ENCODE assay signal across 32 mouse cellular contexts in the genomic region with DNA sequence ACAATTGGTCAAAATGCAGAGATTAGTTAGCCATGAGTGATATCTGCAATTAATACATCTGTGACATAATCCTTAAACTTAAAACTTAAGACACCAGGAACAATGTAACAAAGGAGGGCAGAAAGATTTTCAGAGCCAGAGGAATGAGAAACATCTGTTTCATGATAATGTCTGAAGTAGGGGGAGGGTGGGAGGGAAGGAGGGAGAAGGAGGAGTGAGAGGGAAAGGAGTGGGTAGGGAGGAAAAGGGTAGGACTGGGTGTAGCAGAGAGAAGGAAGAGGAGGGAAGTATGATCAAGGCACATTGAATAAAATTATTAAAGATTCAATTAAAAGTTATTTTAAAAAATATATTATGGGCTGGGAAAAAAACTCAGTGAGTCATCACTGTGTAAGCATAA. TPM values are rescaled to one million over a fixed set of nuclear protein-coding genes. Genes with fewer than 3 reads are reported as not detected.
DNase-seq lines count a peak whose midpoint lies in the region; ATAC-seq and TF ChIP-seq lines count a peak whose summit lies in the region.
"Had no signal": no experiment of that assay in that cellular context is flagged by ENCODE, and none has a peak within 500 bp of the region (broad histone marks: within the 10 kb centered on the region; RNA-seq: fewer than 3 reads in every experiment).

No protein-coding gene starts in this region.

- no peaks in the 10 kb centered on the region for H3K9me3 ChIP-seq in heart, embryonic 11.5 days (replicated peaks; ENCODE audit: control insufficient read depth, low read length)
- H3K9me3 ChIP-seq in lung, embryonic 16.5 days (ENCODE audit: control insufficient read depth, low read length): no peaks in the 10 kb centered on the region
- no peaks in the 10 kb centered on the region for H3K9me3 ChIP-seq in embryonic facial prominence, embryonic 11.5 days (replicated peaks; ENCODE audit: control insufficient read depth, low read length)
- H3K9me3 ChIP-seq: embryonic facial prominence, embryonic 12.5 days; forebrain, embryonic 12.5 days; forebrain, embryonic 15.5 days; heart, embryonic 12.5 days; heart, embryonic 15.5 days; hindbrain, embryonic 10.5 days; hindbrain, embryonic 13.5 days had no signal

- no peaks in the 10 kb centered on the region for H3K79me2 ChIP-seq in heart, adult 2 months (replicated peaks; ENCODE audit: control insufficient read depth, insufficient read depth, low read length)

- H3K4me2 ChIP-seq in heart, embryonic 11.5 days: no peak overlapping the region
- no peak overlapping the region for H3K4me2 ChIP-seq in lung, embryonic 16.5 days (ENCODE audit: low read depth, low read length)
- H3K4me2 ChIP-seq in embryonic facial prominence, embryonic 11.5 days (ENCODE audit: low read depth, low read length): no peak overlapping the region
- H3K4me2 ChIP-seq: embryonic facial prominence, embryonic 12.5 days; forebrain, embryonic 12.5 days; forebrain, embryonic 15.5 days; heart, embryonic 12.5 days; heart, embryonic 15.5 days; hindbrain, embryonic 13.5 days had no signal

- ATAC-seq in heart, embryonic 11.5 days (replicated peaks; ENCODE audit: insufficient number of reproducible peaks, low FRiP score, low TSS enrichment): 0 out of 2 replicates have a peak, but pooled peaks have one; percentile 42
- ATAC-seq in lung, embryonic 16.5 days (ENCODE audit: low read depth): 0 out of 2 replicates have a peak, but pooled peaks have one; percentile 28
- ATAC-seq in embryonic facial prominence, embryonic 11.5 days (replicated peaks; ENCODE audit: insufficient number of reproducible peaks, low FRiP score, low TSS enrichment, low read depth): 0 out of 2 replicates have a peak, but pooled peaks have one; percentile 61
- ATAC-seq: forebrain, embryonic 15.5 days; hindbrain, embryonic 16.5 days; Patski had no signal

- H3K27ac ChIP-seq in heart, embryonic 11.5 days (ENCODE audit: low read depth, low read length): no peak overlapping the region
- no peak overlapping the region for H3K27ac ChIP-seq in heart, adult 2 months
- no peak overlapping the region for H3K27ac ChIP-seq in lung, embryonic 16.5 days (ENCODE audit: low read length)
- no peak overlapping the region for H3K27ac ChIP-seq in embryonic facial prominence, embryonic 11.5 days (replicated peaks; ENCODE audit: low read depth, low read length)
- H3K27ac ChIP-seq: embryonic facial prominence, embryonic 12.5 days; forebrain, embryonic 12.5 days; forebrain, embryonic 15.5 days; heart, embryonic 15.5 days; hindbrain, embryonic 10.5 days; hindbrain, embryonic 13.5 days had no signal

- H3K36me3 ChIP-seq in heart, embryonic 11.5 days (ENCODE audit: control insufficient read depth, insufficient read depth, low read length): no peaks in the 10 kb centered on the region
- no peaks in the 10 kb centered on the region for H3K36me3 ChIP-seq in heart, adult 2 months (ENCODE audit: control insufficient read depth, insufficient read depth, low read length)
- H3K36me3 ChIP-seq in lung, embryonic 16.5 days (ENCODE audit: control insufficient read depth, insufficient read depth, low read length): no peaks in the 10 kb centered on the region
- no peaks in the 10 kb centered on the region for H3K36me3 ChIP-seq in embryonic facial prominence, embryonic 11.5 days (replicated peaks; ENCODE audit: control insufficient read depth, insufficient read depth, low read depth, low read length)
- H3K36me3 ChIP-seq: embryonic facial prominence, embryonic 12.5 days; forebrain, embryonic 12.5 days; forebrain, embryonic 15.5 days; heart, embryonic 12.5 days; heart, embryonic 15.5 days; hindbrain, embryonic 10.5 days; hindbrain, embryonic 13.5 days had no signal

- no peak overlapping the region for H3K4me3 ChIP-seq in heart, embryonic 11.5 days (ENCODE audit: low read depth, low read length)
- H3K4me3 ChIP-seq in heart, adult 2 months: no peak overlapping the region
- H3K4me3 ChIP-seq in lung, embryonic 16.5 days (ENCODE audit: low read length): no peak overlapping the region
- H3K4me3 ChIP-seq in embryonic facial prominence, embryonic 11.5 days (ENCODE audit: low read depth, low read length): no peak overlapping the region
- H3K4me3 ChIP-seq: embryonic facial prominence, embryonic 12.5 days; erythroblast, embryonic 14.5 days; forebrain, embryonic 12.5 days; forebrain, embryonic 15.5 days; heart, embryonic 12.5 days; heart, embryonic 15.5 days; hindbrain, embryonic 10.5 days; hindbrain, embryonic 13.5 days had no signal

- TF ChIP-seq EP300 in heart, adult 2 months (IDR thresholded peaks at IDR 0.05; ENCODE audit: insufficient read depth, low read depth, low read length): no peak

- H3K9ac ChIP-seq in heart, embryonic 11.5 days (ENCODE audit: low read depth, low read length): no peak overlapping the region
- H3K9ac ChIP-seq in heart, adult 2 months (ENCODE audit: low read depth, low read length): no peak overlapping the region
- no peak overlapping the region for H3K9ac ChIP-seq in lung, embryonic 16.5 days (ENCODE audit: low read length)
- no peak overlapping the region for H3K9ac ChIP-seq in embryonic facial prominence, embryonic 11.5 days (replicated peaks; ENCODE audit: low read length)
- H3K9ac ChIP-seq: embryonic facial prominence, embryonic 12.5 days; forebrain, embryonic 12.5 days; forebrain, embryonic 15.5 days; heart, embryonic 12.5 days; heart, embryonic 15.5 days; hindbrain, embryonic 13.5 days had no signal

- TF ChIP-seq CTCF in heart, adult 2 months (IDR thresholded peaks at IDR 0.05): no peak

- H3K4me1 ChIP-seq in heart, embryonic 11.5 days (ENCODE audit: control insufficient read depth, insufficient read depth, low read length): no peaks in the 10 kb centered on the region
- no peaks in the 10 kb centered on the region for H3K4me1 ChIP-seq in heart, adult 2 months (ENCODE audit: control insufficient read depth, insufficient read depth, low read length)
- H3K4me1 ChIP-seq in lung, embryonic 16.5 days (replicated peaks; ENCODE audit: control insufficient read depth, insufficient read depth, low read length): no peaks in the 10 kb centered on the region
- no peaks in the 10 kb centered on the region for H3K4me1 ChIP-seq in embryonic facial prominence, embryonic 11.5 days (ENCODE audit: control insufficient read depth, insufficient read depth, low read length)
- H3K4me1 ChIP-seq: forebrain, embryonic 12.5 days; forebrain, embryonic 15.5 days; heart, embryonic 15.5 days; hindbrain, embryonic 10.5 days; hindbrain, embryonic 13.5 days had no signal

- no peak for DNase-seq in heart, adult 2 months
- DNase-seq in lung, postnatal 10 days: no peak
- DNase-seq in embryonic facial prominence, embryonic 11.5 days (ENCODE audit: low spot score): peak; percentile 59
- no peak for DNase-seq in cerebellum, adult 18-20 months
- DNase-seq in ovary, adult 18-20 months (ENCODE audit: low spot score): no peak
- DNase-seq: adrenal gland, postnatal 10 days; adrenal gland, postnatal 36 days; cerebellum, adult 2 months; cerebellum, adult 9-11 months; cerebellum, postnatal 25 days; embryo, embryonic 11 days; gastrocnemius, postnatal 25 days; heart, postnatal 10 days; heart, postnatal 36 days had no signal

- no peaks in the 10 kb centered on the region for H3K27me3 ChIP-seq in heart, embryonic 11.5 days (ENCODE audit: control insufficient read depth, insufficient read depth, low read length)
- no peaks in the 10 kb centered on the region for H3K27me3 ChIP-seq in heart, adult 2 months (ENCODE audit: control insufficient read depth, insufficient read depth, low read length)
- H3K27me3 ChIP-seq in lung, embryonic 16.5 days (ENCODE audit: control insufficient read depth, insufficient read depth, low read depth, low read length): no peaks in the 10 kb centered on the region
- no peaks in the 10 kb centered on the region for H3K27me3 ChIP-seq in embryonic facial prominence, embryonic 11.5 days (ENCODE audit: control insufficient read depth, insufficient read depth, low read length)
- H3K27me3 ChIP-seq: embryonic facial prominence, embryonic 12.5 days; forebrain, embryonic 12.5 days; forebrain, embryonic 15.5 days; heart, embryonic 12.5 days; heart, embryonic 15.5 days; hindbrain, embryonic 13.5 days had no signal

- no peak for TF ChIP-seq POLR2A in heart, adult 2 months (IDR thresholded peaks at IDR 0.05; ENCODE audit: insufficient read depth, low read depth, low read length)

- intact Hi-C loops in heart, adult 2 months (cut with DNase I): loop anchor here (10.0 kb wide), 1 partner anchor 331 kb away; no protein-coding TSS in a partner anchor

RNA-seq across cellular contexts. Expression of a gene that starts 32.0 kb away (rescaled TPM):
- not detected in 2 replicates for polyA plus RNA-seq in heart, embryonic 11.5 days (2014; fragmentation: Nextera tagmentation; extraction: Ambion mirVana)
- total RNA-seq in heart, adult 2 months (2021): not detected
- not detected in 2 replicates for polyA plus RNA-seq in heart, adult 2 months (2012; rRNA removed)
- polyA plus RNA-seq in lung, embryonic 16.5 days (2015; fragmentation: Nextera tagmentation; extraction: Ambion mirVana): 0.11 TPM in 1 of 2 replicates, not detected in the other
- polyA plus RNA-seq in embryonic facial prominence, embryonic 11.5 days (2014; fragmentation: Nextera tagmentation; extraction: Ambion mirVana): not detected in 2 replicates
- total RNA-seq: adrenal gland, adult 18-20 months; adrenal gland, postnatal 10 days; adrenal gland, postnatal 36 days; common myeloid progenitor, adult 5-6 weeks; ES-E14; gastrocnemius, adult 8-10 months; gastrocnemius, postnatal 25 days; granulocyte monocyte progenitor cell, adult 5-6 weeks; heart, adult 8-10 months; heart, postnatal 10 days; heart, postnatal 36 days had no signal
- polyA plus RNA-seq: embryonic facial prominence, embryonic 12.5 days; erythroblast, embryonic 14.5 days; forebrain, embryonic 12.5 days; forebrain, embryonic 15.5 days; heart, embryonic 15.5 days; hindbrain, embryonic 10.5 days; hindbrain, embryonic 13.5 days had no signal
